Mouse (Mus musculus) cerebellum, postnatal 10 days (tissue): ENCODE results near the gene Usf2.
A peak's percentile ranks its signal among the peaks of the same experiment; 100 is the strongest.

ENCODE experiments used
- DNase-seq, 2 experiments: peaks; one replicate each; pipeline ENCODE4 v3.0.0; 2021; ENCODE audit warnings: mixed read lengths in 2 of 2

Usf2 gene

DNA sequence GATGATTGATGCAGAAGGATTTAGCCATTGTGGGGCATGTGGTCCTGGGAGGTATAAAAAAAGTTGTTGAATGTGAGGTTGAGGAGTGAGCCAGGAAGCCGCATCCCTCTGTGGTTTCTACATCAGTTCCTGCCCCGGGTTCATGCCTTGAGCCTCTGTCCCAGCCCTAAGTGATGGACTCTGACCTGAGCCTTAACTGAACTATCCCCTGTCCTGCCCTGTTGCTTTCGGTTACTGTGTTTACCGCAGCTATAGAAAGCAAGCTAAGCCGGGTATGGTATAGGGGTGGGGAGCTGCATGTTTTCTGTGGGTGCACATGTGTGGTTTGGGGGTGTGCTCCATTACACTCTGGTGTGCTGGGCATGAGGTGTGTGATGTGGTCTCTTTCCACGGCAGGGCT is 46.8 kb downstream of the Usf2 start:
- no peak for DNase-seq

- no peak for DNase-seq
Measured at GRCm38 (mm10) chr7:30908992-30909431, 47.6 kb downstream of the Usf2 start.

DNA sequence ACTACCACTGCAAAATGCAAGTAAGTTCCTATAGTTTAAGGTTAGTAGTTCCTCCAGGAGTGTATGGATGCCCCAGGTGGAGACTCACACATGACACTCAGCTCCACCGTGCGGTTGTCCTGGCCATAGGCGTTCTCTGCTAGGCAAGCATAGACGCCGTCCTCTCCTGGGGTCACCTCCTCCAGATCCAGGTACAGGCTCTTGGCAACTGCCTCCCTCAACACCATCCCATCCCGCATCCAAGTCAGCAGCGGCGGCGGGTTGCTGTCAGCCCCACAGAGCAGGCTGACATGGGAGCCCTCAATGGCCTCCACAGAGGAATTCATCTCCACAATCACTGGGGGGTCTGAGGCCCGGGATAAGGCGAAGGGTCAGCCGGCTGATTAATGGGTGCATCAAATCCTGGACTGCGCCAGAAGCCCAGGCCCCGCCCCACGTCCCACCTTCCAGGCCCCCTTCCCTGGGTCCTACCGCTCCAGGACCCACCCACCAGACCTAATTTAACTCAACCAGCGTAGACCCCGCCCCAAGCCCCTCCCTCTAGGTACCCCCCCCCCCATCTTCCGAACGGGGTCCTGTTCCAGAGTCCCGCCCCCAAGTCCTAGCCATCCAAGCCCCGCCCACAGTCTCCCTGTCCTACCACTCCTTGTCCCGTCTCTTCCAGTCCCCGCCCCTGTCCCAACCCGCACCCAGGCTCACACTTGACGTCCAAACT is 48.2 kb downstream of the Usf2 start:
- peak; percentile 28 to 43 for DNase-seq

- DNase-seq = peak; percentile 30 to 48
Measured at GRCm38 (mm10) chr7:30904042-30904441, 52.6 kb downstream of the Usf2 start.
